Mouse (Mus musculus) myocyte (in vitro differentiated cells): ENCODE measurements around the gene Rftn1. TPM values are rescaled to one million over a fixed set of nuclear protein-coding genes. Genes with fewer than 3 reads are reported as not detected.

Experiments
- H3K27me3 ChIP-seq: one replicate; pipeline ENCODE4 v1.6.1; 2011; ENCODE audit not compliant: control insufficient read depth, insufficient read depth, insufficient read length
- H3K36me3 ChIP-seq: one replicate; pipeline ENCODE4 v1.6.1; 2011; ENCODE audit not compliant: control insufficient read depth, insufficient read depth
- H3K4me2 ChIP-seq: one replicate; pipeline ENCODE4 v1.6.1; 2011; ENCODE audit warnings: low read depth, control low read depth
- H3K4me3 ChIP-seq: one replicate; pipeline ENCODE4 v1.5.1; 2011; ENCODE audit warnings: mild to moderate bottlenecking, control low read depth, moderate library complexity
- H3K79me2 ChIP-seq: one replicate; pipeline ENCODE4 v1.6.1; 2011; ENCODE audit not compliant: control insufficient read depth, insufficient read depth
- H3ac ChIP-seq: one replicate; pipeline ENCODE4 v1.6.1; 2011; ENCODE audit not compliant: control insufficient read depth, insufficient read length
- CEBPB ChIP-seq: IDR thresholded peaks from 2 replicates; pipeline ENCODE4 v1.6.1; 2011; ENCODE audit warnings: mild to moderate bottlenecking, moderate library complexity; ENCODE audit not compliant: poor library complexity, insufficient read depth, severe bottlenecking
- E2F4 ChIP-seq: IDR thresholded peaks from one replicate; pipeline ENCODE4 v1.6.1; 2011; ENCODE audit warnings: mild to moderate bottlenecking, control low read depth, moderate library complexity; ENCODE audit not compliant: insufficient read depth
- MAX ChIP-seq: IDR thresholded peaks from one replicate; pipeline ENCODE4 v1.6.1; 2011; ENCODE audit warnings: low read depth, mild to moderate bottlenecking, control low read depth
- MYOD1 ChIP-seq, 3 experiments: IDR thresholded peaks; one replicate each; pipeline ENCODE4 v1.6.1; 2011; ENCODE audit warnings: control low read depth in 2 of 3, low read depth in 2 of 3, mild to moderate bottlenecking in 2 of 3, moderate library complexity in 1 of 3; ENCODE audit not compliant: insufficient read length in 2 of 3, control insufficient read depth in 1 of 3
- MYOG ChIP-seq, 3 experiments: IDR thresholded peaks; one replicate each; pipeline ENCODE4 v1.6.1; 2011; ENCODE audit warnings: control low read depth in 2 of 3, low read depth in 2 of 3, mild to moderate bottlenecking in 2 of 3; ENCODE audit not compliant: insufficient read length in 2 of 3, control insufficient read depth in 1 of 3, insufficient read depth in 1 of 3
- POLR2A ChIP-seq: IDR thresholded peaks from one replicate; pipeline ENCODE4 v1.6.1; 2011; ENCODE audit warnings: low read depth, mild to moderate bottlenecking, control low read depth, moderate library complexity; ENCODE audit not compliant: insufficient read length
- POLR2AphosphoS2 ChIP-seq: IDR thresholded peaks from one replicate; pipeline ENCODE4 v1.6.1; 2011; ENCODE audit warnings: low read depth, control low read depth; ENCODE audit not compliant: insufficient read length
- REST ChIP-seq: IDR thresholded peaks from one replicate; pipeline ENCODE4 v1.6.1; 2011; ENCODE audit warnings: mild to moderate bottlenecking, control low read depth, moderate library complexity; ENCODE audit not compliant: insufficient read depth, insufficient read length
- SRF ChIP-seq: IDR thresholded peaks from one replicate; pipeline ENCODE4 v1.6.1; 2011; ENCODE audit warnings: low read depth; ENCODE audit not compliant: control insufficient read depth, insufficient read length
- TCF12 ChIP-seq: IDR thresholded peaks from one replicate; pipeline ENCODE4 v1.6.1; 2011; ENCODE audit warnings: mild to moderate bottlenecking, control low read depth; ENCODE audit not compliant: poor library complexity, insufficient read depth, severe bottlenecking
- TCF3 ChIP-seq: IDR thresholded peaks from one replicate; pipeline ENCODE4 v1.6.1; 2011; ENCODE audit warnings: low read depth, control low read depth; ENCODE audit not compliant: insufficient read length
- USF1 ChIP-seq: IDR thresholded peaks from one replicate; pipeline ENCODE4 v1.6.1; 2011; ENCODE audit warnings: low read depth, mild to moderate bottlenecking, control low read depth, moderate library complexity
- polyA plus RNA-seq: library from polyadenylated mRNA; unstranded; fragments of >200 nt; fragmentation: generic; extraction: Trizol; gene quantifications from one replicate; pipeline ENCODE4 v1.2.1, GENCODE M21; 2012; ENCODE audit warnings: missing spikeins

Rftn1 gene
- polyA plus RNA-seq, 1 experiment = 0.40 TPM

DNA sequence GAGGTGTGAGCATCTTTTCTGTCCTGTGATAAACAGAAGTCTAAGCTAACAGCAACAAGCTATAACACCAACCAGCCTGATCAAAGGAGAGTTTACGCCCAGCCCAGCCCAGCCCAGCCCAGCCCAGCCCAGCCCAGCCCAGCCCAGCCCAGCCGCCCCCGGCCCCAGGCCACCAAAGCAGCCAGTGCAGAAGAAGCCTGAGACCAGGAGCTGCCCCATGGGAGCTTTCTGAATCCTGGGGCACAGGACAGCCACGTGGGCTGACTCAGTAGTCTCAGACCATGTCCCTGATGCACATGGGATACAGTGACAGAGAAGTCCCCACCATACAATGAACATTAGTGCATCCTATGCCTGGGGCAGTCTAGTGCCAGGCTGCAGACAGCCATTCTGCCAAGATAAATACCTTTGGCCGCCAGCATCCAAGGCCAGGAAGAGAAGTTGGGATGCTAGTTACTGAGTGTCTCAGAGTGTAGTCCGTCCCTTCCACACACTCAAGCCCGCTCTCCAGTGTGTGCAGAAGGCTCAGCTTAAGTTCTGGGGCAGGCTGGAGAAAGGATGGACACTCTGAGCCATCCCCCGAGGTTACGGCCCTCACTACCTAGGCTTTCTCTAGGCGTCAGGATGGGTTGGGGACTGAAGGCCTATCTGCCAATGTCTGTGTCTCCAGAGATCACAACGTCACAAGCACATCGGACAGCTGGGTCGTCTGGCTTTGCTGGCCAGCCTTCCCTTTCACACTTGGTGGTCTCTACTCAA is 45.6 kb upstream of the Rftn1 start:
- no peak overlapping the region for H3ac ChIP-seq
- no peak overlapping the region for H3K4me2 ChIP-seq
- no peaks in the 10 kb centered on the region for H3K27me3 ChIP-seq
- H3K79me2 ChIP-seq = no peaks in the 10 kb centered on the region
- H3K36me3 ChIP-seq = no peaks in the 10 kb centered on the region
- TF ChIP-seq USF1 (no peak), TCF3 (no peak), POLR2A (no peak), MYOG (IDR thresholded peaks at IDR 0.05; ENCODE audit: control insufficient read depth in 1 of 3, insufficient read depth in 1 of 3, insufficient read length in 2 of 3, low read depth in 2 of 3) (no peak), MYOD1 (IDR thresholded peaks at IDR 0.05; ENCODE audit: control insufficient read depth in 1 of 3, insufficient read length in 2 of 3, low read depth in 2 of 3) (no peak), SRF (no peak), MAX (no peak), POLR2AphosphoS2 (no peak), CEBPB (no peak), TCF12 (no peak), E2F4 (no peak)
- no peak overlapping the region for H3K4me3 ChIP-seq

DNA sequence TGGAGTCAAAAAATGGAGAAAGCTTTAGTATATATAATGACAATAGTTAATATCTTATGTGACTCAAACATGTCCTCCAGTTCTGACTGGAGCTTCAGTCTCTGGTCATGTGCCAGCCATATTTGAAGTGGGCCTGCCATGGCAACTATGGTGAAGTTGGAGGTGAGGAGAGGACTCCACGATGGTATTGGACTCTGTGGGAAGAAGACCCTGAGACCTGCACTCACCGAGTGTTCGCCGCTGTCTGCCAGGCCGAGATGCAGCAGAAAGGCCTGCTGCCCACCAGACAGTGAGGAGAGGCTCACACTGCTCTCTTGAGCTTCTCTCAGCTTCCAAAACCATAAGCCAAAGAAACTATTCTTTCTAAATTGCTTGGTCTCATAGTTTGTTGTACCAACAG is 43.5 kb upstream of the Rftn1 start:
- no peak for TF ChIP-seq POLR2AphosphoS2
- TF ChIP-seq USF1 = no peak
- no peak for TF ChIP-seq MYOG (IDR thresholded peaks at IDR 0.05; ENCODE audit: control insufficient read depth in 1 of 3, insufficient read depth in 1 of 3, insufficient read length in 2 of 3, low read depth in 2 of 3)
- no peak for TF ChIP-seq TCF3
- no peak for TF ChIP-seq TCF12
- TF ChIP-seq POLR2A = no peak
- TF ChIP-seq MYOD1 (IDR thresholded peaks at IDR 0.05; ENCODE audit: control insufficient read depth in 1 of 3, insufficient read length in 2 of 3, low read depth in 2 of 3) = no peak
- TF ChIP-seq E2F4 = no peak
- no peak for TF ChIP-seq MAX
- no peaks in the 10 kb centered on the region for H3K36me3 ChIP-seq

DNA sequence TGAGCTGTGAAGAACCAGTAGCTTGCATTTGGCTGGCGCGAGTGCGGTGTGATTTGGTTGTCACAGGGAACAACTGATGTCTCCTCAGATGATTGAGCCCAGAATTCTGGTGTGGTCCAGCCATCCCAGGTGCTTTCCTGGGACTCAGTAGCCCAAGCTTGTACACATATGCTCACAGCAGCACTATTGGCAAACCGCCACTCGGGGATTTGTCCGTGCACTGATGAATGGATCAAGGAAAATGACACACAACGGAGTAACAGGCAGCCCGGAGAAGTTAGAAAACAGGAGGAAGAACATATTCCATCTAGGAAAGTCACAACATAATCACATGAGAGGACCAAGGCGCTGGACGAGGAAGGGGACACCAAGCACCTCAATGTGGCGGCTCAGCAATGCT is 42.3 kb upstream of the Rftn1 start:
- no peak overlapping the region for H3K4me3 ChIP-seq
- H3ac ChIP-seq = no peak overlapping the region
- H3K4me2 ChIP-seq = no peak overlapping the region
- no peaks in the 10 kb centered on the region for H3K36me3 ChIP-seq
- no peak for TF ChIP-seq POLR2A
- TF ChIP-seq TCF3 = no peak
- TF ChIP-seq SRF = no peak
- TF ChIP-seq USF1 = no peak
- no peak for TF ChIP-seq TCF12
- no peak for TF ChIP-seq MAX
- no peak for TF ChIP-seq MYOG (IDR thresholded peaks at IDR 0.05; ENCODE audit: control insufficient read depth in 1 of 3, insufficient read depth in 1 of 3, insufficient read length in 2 of 3, low read depth in 2 of 3)
- TF ChIP-seq CEBPB = no peak
- TF ChIP-seq E2F4 = no peak
- TF ChIP-seq MYOD1 (IDR thresholded peaks at IDR 0.05; ENCODE audit: control insufficient read depth in 1 of 3, insufficient read length in 2 of 3, low read depth in 2 of 3) = no peak
- TF ChIP-seq POLR2AphosphoS2 = no peak
- TF ChIP-seq REST = no peak
- no peaks in the 10 kb centered on the region for H3K27me3 ChIP-seq
- H3K79me2 ChIP-seq = no peaks in the 10 kb centered on the region

More for the DNA sequence above, 43.5 kb upstream of the Rftn1 start:
- H3K4me2 ChIP-seq = no peak overlapping the region
- H3K4me3 ChIP-seq = no peak overlapping the region
- no peaks in the 10 kb centered on the region for H3K27me3 ChIP-seq
- no peaks in the 10 kb centered on the region for H3K79me2 ChIP-seq
- H3ac ChIP-seq = no peak overlapping the region

DNA sequence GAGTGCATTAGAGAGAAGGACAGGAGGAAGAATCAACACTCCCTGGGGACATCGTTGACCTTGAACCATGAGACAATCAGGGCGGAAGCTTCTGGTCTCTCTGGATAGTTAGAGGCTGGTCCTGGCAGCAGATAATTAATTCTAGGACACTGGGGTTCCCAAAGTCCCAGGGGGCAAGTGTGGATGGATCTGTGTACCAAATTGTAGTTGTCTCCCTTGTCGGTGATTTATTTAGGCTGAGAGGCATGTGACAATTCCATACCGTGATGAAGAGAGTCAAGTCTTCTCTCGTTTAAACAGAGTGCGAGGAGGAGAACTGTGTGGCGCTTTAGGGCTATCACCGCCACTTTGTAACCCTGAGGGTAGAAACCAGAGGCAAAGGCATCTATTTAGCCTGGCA is 40.7 kb upstream of the Rftn1 start:
- no peak for TF ChIP-seq CEBPB
- TF ChIP-seq POLR2AphosphoS2 = no peak
- TF ChIP-seq REST = no peak
- no peak for TF ChIP-seq TCF3
- TF ChIP-seq USF1 = no peak
- TF ChIP-seq POLR2A = no peak
- no peak for TF ChIP-seq SRF
- TF ChIP-seq E2F4 = no peak
- TF ChIP-seq MYOG (IDR thresholded peaks at IDR 0.05; ENCODE audit: control insufficient read depth in 1 of 3, insufficient read depth in 1 of 3, insufficient read length in 2 of 3, low read depth in 2 of 3) = no peak
- no peak for TF ChIP-seq MAX
- no peak for TF ChIP-seq MYOD1 (IDR thresholded peaks at IDR 0.05; ENCODE audit: control insufficient read depth in 1 of 3, insufficient read length in 2 of 3, low read depth in 2 of 3)
- no peak for TF ChIP-seq TCF12
- Histone ChIP-seq H3K4me2 (no peak overlapping the region), H3ac (no peak overlapping the region), H3K79me2 (no peaks in the 10 kb centered on the region), H3K36me3 (no peaks in the 10 kb centered on the region), H3K27me3 (no peaks in the 10 kb centered on the region), H3K4me3 (no peak overlapping the region)
